Mouse (Mus musculus) thymus, postnatal 0 days (tissue): ENCODE measurements at regions not wholly inside any gene's neighbourhood (a gene's known extent, or its start where the extent isn't known, plus 50 kb on each side); places are given as distances from the start of the nearest gene placed in this dataset.

Source experiments
- DNase-seq: peaks from one replicate; pipeline ENCODE4 v3.0.0-alpha.2; 2015; ENCODE audit warnings: low spot score

GRCm38 (mm10) chr13:101305063-101305462, 463.0 kb downstream of the Pik3r1 start:
- no peak for DNase-seq

GRCm38 (mm10) chr13:101301361-101301760, 466.7 kb downstream of the Pik3r1 start:
- DNase-seq: no peak

GRCm38 (mm10) chr13:101289407-101289806, 456.2 kb upstream of the Slc30a5 start:
- no peak for DNase-seq

- no peak for DNase-seq
These were observed 453.9 kb upstream of the Slc30a5 start for GRCm38 (mm10) chr13:101287131-101287530.

- no peak for DNase-seq
These were observed 453.0 kb upstream of the Slc30a5 start for GRCm38 (mm10) chr13:101286029-101286917.

GRCm38 (mm10) chr13:101278127-101278526, 444.9 kb upstream of the Slc30a5 start:
- no peak for DNase-seq

GRCm38 (mm10) chr13:101276766-101277165, 443.5 kb upstream of the Slc30a5 start:
- no peak for DNase-seq

- no peak for DNase-seq
These were observed 441.4 kb upstream of the Slc30a5 start for GRCm38 (mm10) chr13:101274470-101275141.

- DNase-seq: no peak
These were observed 440.1 kb upstream of the Slc30a5 start for GRCm38 (mm10) chr13:101273321-101273720.

- DNase-seq: no peak
These were observed 420.7 kb upstream of the Slc30a5 start for GRCm38 (mm10) chr13:101253698-101254468.

GRCm38 (mm10) chr13:101249369-101249768, 416.1 kb upstream of the Slc30a5 start:
- DNase-seq: no peak

- DNase-seq: no peak
These were observed 411.1 kb upstream of the Slc30a5 start for GRCm38 (mm10) chr13:101244326-101244725.

- DNase-seq: no peak
These were observed 405.6 kb upstream of the Slc30a5 start for GRCm38 (mm10) chr13:101238860-101239259.

GRCm38 (mm10) chr13:101237035-101237434, 403.8 kb upstream of the Slc30a5 start:
- no peak for DNase-seq

- DNase-seq: no peak
These were observed 402.6 kb upstream of the Slc30a5 start for GRCm38 (mm10) chr13:101235846-101236245.

- DNase-seq: no peak
These were observed 401.9 kb upstream of the Slc30a5 start for GRCm38 (mm10) chr13:101235110-101235509.

- no peak for DNase-seq
These were observed 401.3 kb upstream of the Slc30a5 start for GRCm38 (mm10) chr13:101234550-101234949.

GRCm38 (mm10) chr13:101233843-101234281, 400.6 kb upstream of the Slc30a5 start:
- no peak for DNase-seq

- no peak for DNase-seq
These were observed 400.1 kb upstream of the Slc30a5 start for GRCm38 (mm10) chr13:101233181-101233842.

- DNase-seq: no peak
These were observed 396.6 kb upstream of the Slc30a5 start for GRCm38 (mm10) chr13:101229861-101230260.

- no peak for DNase-seq
These were observed 392.1 kb upstream of the Slc30a5 start for GRCm38 (mm10) chr13:101225366-101225765.
